Mouse (Mus musculus) embryonic facial prominence, embryonic 11.5 days (tissue): ENCODE measurements at regions not wholly inside any gene's neighbourhood (a gene's known extent, or its start where the extent isn't known, plus 50 kb on each side); places are given as distances from the start of the nearest gene placed in this dataset.

Experiments
- ATAC-seq: fragments of 200-750 bp; cut with Nextera tagmentation; replicated peaks from 2 replicates; pipeline ENCODE4 v1.8.0; 2017; ENCODE audit warnings: low read depth; ENCODE audit not compliant: insufficient number of reproducible peaks, low FRiP score, low TSS enrichment
- DNase-seq: peaks from one replicate; pipeline ENCODE4 v3.0.0-alpha.2; 2015; ENCODE audit warnings: low spot score
- H3K27ac ChIP-seq: fragments of 300-500 bp; sonication (generic); replicated peaks from 2 replicates; pipeline ENCODE4 v1.5.1; 2014; ENCODE audit warnings: mild to moderate bottlenecking, low read depth, low read length, control low read depth
- H3K27me3 ChIP-seq: fragments of 300-500 bp; sonication (generic); 2 replicates; pipeline ENCODE4 v1.6.1; 2014; ENCODE audit warnings: mild to moderate bottlenecking, low read length, moderate library complexity, mixed read lengths; ENCODE audit not compliant: control insufficient read depth, insufficient read depth
- H3K36me3 ChIP-seq: fragments of 300-500 bp; sonication (generic); replicated peaks from 2 replicates; pipeline ENCODE4 v1.6.1; 2014; ENCODE audit warnings: low read depth, mild to moderate bottlenecking, low read length, moderate library complexity, mixed read lengths; ENCODE audit not compliant: control insufficient read depth, insufficient read depth
- H3K4me1 ChIP-seq: fragments of 300-500 bp; sonication (generic); 2 replicates; pipeline ENCODE4 v1.6.1; 2014; ENCODE audit warnings: low read length, mixed read lengths; ENCODE audit not compliant: control insufficient read depth, insufficient read depth
- H3K4me2 ChIP-seq: fragments of 300-500 bp; sonication (generic); 2 replicates; pipeline ENCODE4 v1.6.1; 2014; ENCODE audit warnings: low read depth, mild to moderate bottlenecking, control low read depth, low read length, moderate library complexity
- H3K4me3 ChIP-seq: fragments of 300-500 bp; sonication (generic); 2 replicates; pipeline ENCODE4 v1.5.1; 2014; ENCODE audit warnings: low read depth, low read length, control low read depth
- H3K9ac ChIP-seq: fragments of 300-500 bp; sonication (generic); replicated peaks from 2 replicates; pipeline ENCODE4 v1.6.1; 2014; ENCODE audit warnings: mild to moderate bottlenecking, control low read depth, low read length
- H3K9me3 ChIP-seq: fragments of 300-500 bp; sonication (generic); replicated peaks from 2 replicates; pipeline ENCODE4 v1.6.1; 2016; ENCODE audit warnings: mild to moderate bottlenecking, low read length, inconsistent platforms, mixed read lengths; ENCODE audit not compliant: control insufficient read depth
- WGBS: fragments of 180-500 bp; shearing (Covaris S2); extraction: QIAGEN DNeasy Blood & Tissue Kit; methylation state at CpG from one replicate; pipeline ENCODE4 v1.1.7; 2014; 5-methylcytosine and 5-hydroxymethylcytosine counted together

DNA sequence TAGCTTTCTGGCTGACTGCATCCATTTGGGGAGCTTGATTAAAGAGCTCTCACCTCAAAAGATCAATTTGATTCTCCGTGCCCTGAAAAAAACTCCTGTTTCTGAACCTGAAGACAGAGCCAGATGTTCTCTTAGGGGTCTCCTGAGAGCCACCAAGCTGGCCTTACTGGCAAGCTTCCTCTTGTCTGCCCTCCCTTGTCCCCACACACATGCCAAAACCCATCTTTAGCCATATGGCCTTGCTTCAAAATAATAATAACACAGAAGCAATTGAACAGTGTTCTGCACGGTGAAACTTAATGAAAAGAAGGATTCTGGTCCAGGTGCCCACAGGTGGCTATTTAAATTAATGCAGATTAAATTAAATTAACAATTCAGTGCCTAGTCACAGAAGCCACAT lies 107.1 kb upstream of the Ces5a start:
- Histone ChIP-seq H3K4me1 (no peaks in the 10 kb centered on the region), H3K4me2 (no peak overlapping the region), H3K27ac (no peak overlapping the region), H3K9me3 (no peaks in the 10 kb centered on the region), H3K9ac (no peak overlapping the region), H3K36me3 (no peaks in the 10 kb centered on the region), H3K4me3 (no peak overlapping the region), H3K27me3 (no peaks in the 10 kb centered on the region)
- no peak for DNase-seq
- no peak for ATAC-seq
- 59% methylated on average over 2 of the region's 2 CpGs for WGBS

DNA sequence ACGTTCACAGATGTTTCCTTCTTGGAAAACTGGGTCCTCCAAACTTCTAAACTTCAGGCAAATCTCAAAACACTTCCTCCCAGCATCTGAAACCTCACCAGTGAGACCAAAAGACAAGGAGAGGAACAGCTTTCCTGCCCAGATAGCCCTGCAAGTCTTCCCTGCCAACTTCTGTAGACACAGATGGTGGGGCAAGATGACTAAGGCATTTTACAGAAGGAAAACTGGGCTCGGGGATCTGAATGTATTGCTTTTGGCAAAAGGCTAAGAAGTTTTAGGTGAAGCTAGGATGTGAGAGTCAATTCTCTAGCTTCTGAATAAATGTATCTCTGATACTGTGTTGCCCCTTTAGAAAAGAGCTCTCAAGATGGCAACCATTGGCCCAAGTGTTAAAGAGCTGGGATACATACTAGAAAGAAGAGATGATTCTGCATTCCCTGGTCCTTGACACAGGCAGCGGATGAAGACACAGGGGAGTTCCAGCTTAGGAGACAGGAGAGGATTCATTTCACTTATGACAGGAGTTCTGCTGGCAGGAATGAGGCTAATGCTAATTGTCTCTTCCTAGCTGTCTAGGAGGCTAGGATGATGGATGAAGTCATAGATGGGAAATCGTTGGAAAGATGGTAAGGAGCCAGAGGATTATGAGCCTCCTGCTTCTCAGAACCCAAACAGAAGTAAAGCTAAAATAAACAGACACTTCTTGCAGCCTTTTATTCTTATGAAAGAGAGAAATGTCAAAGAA lies 108.0 kb upstream of the Ces5a start:
- DNase-seq, result no peak
- H3K4me1 ChIP-seq, result no peaks in the 10 kb centered on the region
- no peak overlapping the region for H3K4me3 ChIP-seq
- no peaks in the 10 kb centered on the region for H3K27me3 ChIP-seq
- H3K36me3 ChIP-seq, result no peaks in the 10 kb centered on the region
- WGBS, result 81% methylated on average over 4 of the region's 4 CpGs
- H3K27ac ChIP-seq, result no peak overlapping the region
- no peak for ATAC-seq
- H3K4me2 ChIP-seq, result no peak overlapping the region
- no peaks in the 10 kb centered on the region for H3K9me3 ChIP-seq
- no peak overlapping the region for H3K9ac ChIP-seq

DNA sequence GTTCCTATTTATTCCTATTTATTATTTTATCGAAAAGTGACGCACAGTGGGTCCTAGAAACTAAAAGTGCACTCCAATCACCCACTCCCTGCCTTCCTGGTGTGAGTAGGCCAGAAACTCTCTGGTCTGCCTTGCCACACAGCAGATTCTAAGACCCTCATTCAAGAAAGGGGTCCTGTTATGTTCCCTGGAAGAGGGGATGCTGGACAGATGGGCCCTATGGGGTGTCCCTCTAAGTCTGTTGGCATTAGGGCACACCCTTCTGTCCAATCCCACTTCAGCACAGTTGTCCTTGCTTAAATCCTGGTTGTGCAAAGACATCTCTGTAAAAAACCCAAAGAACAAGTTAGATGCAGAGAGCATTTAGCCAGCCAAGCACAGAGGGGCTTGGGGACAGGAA lies 117.8 kb upstream of the Ces5a start:
- H3K9ac ChIP-seq, result no peak overlapping the region
- ATAC-seq, result no peak
- 93% methylated on average over 2 of the region's 2 CpGs for WGBS
- H3K36me3 ChIP-seq, result no peaks in the 10 kb centered on the region
- no peak for DNase-seq
- no peak overlapping the region for H3K27ac ChIP-seq
- no peaks in the 10 kb centered on the region for H3K9me3 ChIP-seq
- no peak overlapping the region for H3K4me2 ChIP-seq
- no peaks in the 10 kb centered on the region for H3K27me3 ChIP-seq
- no peaks in the 10 kb centered on the region for H3K4me1 ChIP-seq
- no peak overlapping the region for H3K4me3 ChIP-seq

DNA sequence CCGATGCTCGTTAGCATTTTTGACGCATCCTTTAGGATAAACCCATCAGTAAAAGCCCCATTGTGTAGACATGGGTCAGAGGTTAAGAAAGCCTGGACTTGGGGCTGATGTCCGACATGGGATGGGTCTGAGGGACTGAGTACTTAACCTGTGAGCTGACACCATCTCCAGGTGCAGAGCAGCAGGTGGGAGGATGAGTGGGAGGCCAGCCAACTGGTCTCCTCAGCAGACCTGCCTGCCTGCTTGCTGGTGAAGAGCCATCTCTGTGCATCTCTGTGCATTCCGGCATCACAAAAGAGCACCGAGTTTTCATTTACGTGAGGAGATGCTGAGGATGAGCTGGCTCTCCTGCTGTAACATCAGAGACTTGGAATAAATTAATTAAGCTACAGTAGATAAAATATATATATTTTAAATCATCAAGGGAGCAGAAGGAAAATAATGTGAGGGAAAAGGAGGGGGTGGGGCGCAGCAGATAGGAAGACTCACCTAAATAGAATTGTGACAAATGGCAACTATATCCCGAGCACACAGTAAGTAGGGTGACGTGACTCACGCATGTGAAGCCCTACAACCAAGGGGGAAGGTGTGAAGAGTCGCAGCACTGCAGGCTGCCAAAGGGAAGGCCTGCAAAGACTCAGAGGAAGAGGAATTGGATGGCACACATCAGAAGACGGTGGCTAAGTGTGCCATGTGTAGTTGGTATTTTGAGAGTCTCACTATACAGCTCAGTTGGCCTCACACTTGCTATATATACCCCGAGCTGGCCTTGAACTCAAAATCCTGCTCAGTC lies 118.5 kb upstream of the Ces5a start:
- Histone ChIP-seq H3K4me2 (no peak overlapping the region), H3K9me3 (no peaks in the 10 kb centered on the region), H3K4me3 (no peak overlapping the region), H3K27ac (no peak overlapping the region), H3K27me3 (no peaks in the 10 kb centered on the region), H3K9ac (no peak overlapping the region), H3K36me3 (no peaks in the 10 kb centered on the region), H3K4me1 (no peaks in the 10 kb centered on the region)
- WGBS, result 69% methylated on average over 14 of the region's 14 CpGs
- ATAC-seq, result no peak
- no peak for DNase-seq

DNA sequence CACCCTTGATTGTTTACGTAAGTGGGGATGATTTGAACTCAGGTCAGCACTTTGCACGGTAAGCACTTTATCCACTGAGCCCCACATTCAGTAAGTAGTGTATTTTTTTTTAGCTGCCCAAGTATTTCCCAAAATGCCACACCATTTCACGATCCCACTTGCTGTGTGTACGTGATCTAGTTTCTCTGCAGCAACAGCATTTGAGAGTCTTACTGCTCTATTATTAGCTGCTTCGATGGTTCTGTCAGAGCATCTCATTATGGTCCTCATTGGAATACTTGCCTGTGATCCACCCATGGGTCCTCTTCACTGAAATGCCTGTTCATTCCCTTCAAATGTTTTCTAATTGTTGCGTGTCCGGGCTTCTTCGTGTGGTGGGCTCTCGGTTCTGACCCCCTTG lies 120.1 kb upstream of the Ces5a start:
- H3K9me3 ChIP-seq, result no peaks in the 10 kb centered on the region
- no peak for DNase-seq
- no peak overlapping the region for H3K4me2 ChIP-seq
- no peak overlapping the region for H3K4me3 ChIP-seq
- H3K4me1 ChIP-seq, result no peaks in the 10 kb centered on the region
- 88% methylated on average over 9 of the region's 9 CpGs for WGBS
- no peak for ATAC-seq
- H3K27me3 ChIP-seq, result no peaks in the 10 kb centered on the region
- no peak overlapping the region for H3K27ac ChIP-seq
- H3K9ac ChIP-seq, result no peak overlapping the region
- H3K36me3 ChIP-seq, result no peaks in the 10 kb centered on the region

DNA sequence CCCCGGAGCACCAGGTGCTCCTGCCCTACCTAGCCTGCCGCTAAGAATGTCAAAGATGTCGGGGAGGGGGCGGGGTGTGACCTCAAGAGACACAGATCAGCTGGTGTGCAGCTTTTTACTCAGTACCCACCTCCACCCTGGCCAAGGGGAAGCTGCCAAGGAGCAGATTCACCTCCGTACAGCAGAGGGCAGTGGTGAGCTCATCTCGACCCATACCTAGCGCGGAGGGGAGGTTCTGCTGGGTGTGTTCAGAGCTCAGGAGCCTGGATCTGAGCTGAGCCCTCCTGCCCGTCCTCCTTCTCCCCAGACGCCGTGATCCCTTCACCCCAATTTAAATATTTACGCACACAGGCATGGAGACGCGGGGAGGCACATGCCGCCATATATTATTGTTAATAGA lies 126.1 kb upstream of the Ces5a start:
- peak; percentile 87 for DNase-seq
- 1% methylated on average over 15 of the region's 15 CpGs for WGBS
- Histone ChIP-seq H3K9me3 (no peaks in the 10 kb centered on the region), H3K4me1 (no peaks in the 10 kb centered on the region), H3K4me2 (peak overlapping the region; percentile 36), H3K27me3 (no peaks in the 10 kb centered on the region), H3K4me3 (peak overlapping the region; percentile 7; the same call in 1 of the 2 replicates), H3K36me3 (no peaks in the 10 kb centered on the region), H3K9ac (no peak overlapping the region), H3K27ac (no peak overlapping the region)
- peak; percentile 96 for ATAC-seq

DNA sequence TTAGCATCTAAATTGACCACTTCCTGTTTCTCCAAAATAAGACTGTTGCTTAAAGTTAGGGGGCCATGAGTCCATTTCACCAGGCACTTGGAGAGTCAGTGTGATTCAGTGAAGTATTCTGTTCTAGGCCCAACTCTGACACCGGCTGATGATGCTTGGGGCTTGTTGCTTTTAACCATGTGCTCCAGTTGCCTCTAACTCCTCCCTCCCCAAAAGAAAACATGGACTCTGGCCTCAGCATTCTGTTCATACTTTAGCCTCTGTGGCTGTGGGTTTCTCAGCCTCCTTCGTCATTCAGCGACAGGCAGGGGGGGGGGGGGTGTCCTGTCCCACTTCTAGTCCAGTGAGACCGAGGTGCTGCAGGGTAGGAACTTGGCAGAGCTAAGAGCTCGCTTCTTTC lies 126.6 kb upstream of the Ces5a start:
- Histone ChIP-seq H3K36me3 (no peaks in the 10 kb centered on the region), H3K9me3 (no peaks in the 10 kb centered on the region), H3K27ac (no peak overlapping the region), H3K4me1 (no peaks in the 10 kb centered on the region), H3K4me2 (no peak overlapping the region), H3K9ac (no peak overlapping the region), H3K4me3 (no peak overlapping the region), H3K27me3 (no peaks in the 10 kb centered on the region)
- DNase-seq (peak; percentile 3), ATAC-seq (no peak)
- 71% methylated on average over 5 of the region's 5 CpGs for WGBS

DNA sequence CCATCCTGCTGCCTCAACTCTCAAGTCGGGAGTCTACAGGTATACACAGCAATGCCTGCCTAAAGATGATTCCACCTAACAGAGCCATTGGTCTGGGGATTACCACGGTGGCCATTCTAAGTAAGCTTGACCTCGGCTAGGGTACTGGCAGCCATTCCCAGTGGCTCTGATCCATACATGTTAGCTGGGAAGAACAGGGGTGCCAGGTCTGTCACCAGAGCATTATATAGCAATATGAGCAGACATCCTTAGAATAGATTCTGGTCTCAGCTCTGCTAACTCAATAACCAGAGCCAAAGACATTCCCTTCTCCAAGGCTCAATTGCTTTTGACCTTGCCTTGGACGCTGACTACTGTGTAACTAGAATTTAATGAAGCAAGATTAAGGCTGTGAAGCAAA lies 128.2 kb upstream of the Ces5a start:
- Histone ChIP-seq H3K4me1 (no peaks in the 10 kb centered on the region), H3K36me3 (no peaks in the 10 kb centered on the region), H3K27me3 (no peaks in the 10 kb centered on the region), H3K4me3 (no peak overlapping the region), H3K9me3 (no peaks in the 10 kb centered on the region), H3K4me2 (no peak overlapping the region), H3K9ac (no peak overlapping the region), H3K27ac (no peak overlapping the region)
- DNase-seq (no peak), ATAC-seq (no peak)
- 87% methylated on average over 4 of the region's 4 CpGs for WGBS
